In the genomic region with DNA sequence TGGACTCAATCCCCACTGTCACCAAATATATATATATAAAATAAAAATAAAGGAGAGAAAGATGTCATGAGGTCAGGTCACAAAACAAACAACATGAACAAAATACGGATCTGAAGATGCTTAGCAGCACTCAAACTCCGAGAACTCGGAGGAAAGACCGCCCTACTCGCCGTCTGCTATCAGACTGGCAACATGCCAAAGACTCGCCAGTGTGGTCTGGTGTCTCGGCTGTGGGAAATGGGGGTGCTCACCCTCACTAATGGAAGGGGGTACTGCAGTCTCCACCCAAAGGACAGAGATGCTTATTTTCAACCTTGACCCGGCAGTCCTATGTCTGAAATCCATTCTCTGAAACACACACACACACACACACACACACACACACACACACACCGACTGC, we compare ENCODE assay signal across 22 mouse cellular contexts. TPM values are rescaled to one million over a fixed set of nuclear protein-coding genes. Genes with fewer than 3 reads are reported as not detected.
DNase-seq lines count a peak whose midpoint lies in the region; ATAC-seq and TF ChIP-seq lines count a peak whose summit lies in the region.
"Had no signal": no experiment of that assay in that cellular context is flagged by ENCODE, and none has a peak within 500 bp of the region (broad histone marks: within the 10 kb centered on the region; RNA-seq: fewer than 3 reads in every experiment).

No protein-coding gene starts in this region.

- no peak for ATAC-seq in embryonic facial prominence, embryonic 13.5 days (ENCODE audit: insufficient number of reproducible peaks, insufficient read depth, low FRiP score, low TSS enrichment, low read depth)
- no peak for ATAC-seq in liver, embryonic 13.5 days (ENCODE audit: low read depth)
- ATAC-seq in common myeloid progenitor, adult 5-6 weeks (replicated peaks; ENCODE audit: low read depth, poor library complexity, severe bottlenecking), result 0 out of 2 replicates have a peak, but pooled peaks have one; percentile 12
- ATAC-seq: forebrain, embryonic 14.5 days; forebrain, embryonic 16.5 days had no signal

- TF ChIP-seq CTCF in MEL (IDR thresholded peaks at IDR 0.05 in 2 of 3, conservative IDR thresholded peaks at IDR 0.05 in 1 of 3; ENCODE audit: control insufficient read depth in 1 of 3, insufficient read depth in 1 of 3, low read depth in 2 of 3, low read length in 3 of 3, poor library complexity in 1 of 3, severe bottlenecking in 1 of 3), result no peak

- H3K36me3 ChIP-seq in embryonic facial prominence, embryonic 13.5 days, result no peaks in the 10 kb centered on the region
- H3K36me3 ChIP-seq in embryonic facial prominence, embryonic 10.5 days (replicated peaks), result no peaks in the 10 kb centered on the region
- no peaks in the 10 kb centered on the region for H3K36me3 ChIP-seq in liver, embryonic 13.5 days
- H3K36me3 ChIP-seq in MEL (ENCODE audit: control insufficient read depth in 1 of 2, insufficient read depth in 2 of 2, low read length in 2 of 2), result peaks cover 0 to 21% of the 10 kb centered on the region in 2 experiments; a peak in 2 of 4 replicates
- H3K36me3 ChIP-seq: embryonic facial prominence, embryonic 12.5 days; embryonic facial prominence, embryonic 15.5 days; forebrain, embryonic 10.5 days; forebrain, embryonic 12.5 days had no signal

- no peaks in the 10 kb centered on the region for H3K27me3 ChIP-seq in embryonic facial prominence, embryonic 13.5 days
- H3K27me3 ChIP-seq in embryonic facial prominence, embryonic 10.5 days (replicated peaks; ENCODE audit: low read depth, poor library complexity, severe bottlenecking), result no peaks in the 10 kb centered on the region
- no peaks in the 10 kb centered on the region for H3K27me3 ChIP-seq in liver, embryonic 13.5 days
- no peaks in the 10 kb centered on the region for H3K27me3 ChIP-seq in MEL (ENCODE audit: control insufficient read depth in 1 of 2, insufficient read depth in 2 of 2, low read length in 2 of 2)
- H3K27me3 ChIP-seq: embryonic facial prominence, embryonic 12.5 days; embryonic facial prominence, embryonic 15.5 days; forebrain, embryonic 12.5 days had no signal

- no peaks in the 10 kb centered on the region; the same call in 1 of the 2 replicates for H3K4me1 ChIP-seq in embryonic facial prominence, embryonic 13.5 days
- H3K4me1 ChIP-seq in embryonic facial prominence, embryonic 10.5 days, result 0 out of 2 replicates have a peak, but pooled peaks cover under 1% of the 10 kb centered on the region
- H3K4me1 ChIP-seq in liver, embryonic 13.5 days (replicated peaks), result peaks cover 38% of the 10 kb centered on the region
- H3K4me1 ChIP-seq in MEL (ENCODE audit: control insufficient read depth in 1 of 2, insufficient read depth in 2 of 2, low read length in 2 of 2), result peaks cover 6 to 27% of the 10 kb centered on the region in 2 experiments
- H3K4me1 ChIP-seq: embryonic facial prominence, embryonic 12.5 days; forebrain, embryonic 12.5 days had no signal

- no peak for TF ChIP-seq RAD21 in MEL (IDR thresholded peaks at IDR 0.05; ENCODE audit: low read depth, low read length)

- H3K27ac ChIP-seq in embryonic facial prominence, embryonic 13.5 days, result peak overlapping the region; percentile 48; the same call in 1 of the 2 replicates
- no peak overlapping the region for H3K27ac ChIP-seq in embryonic facial prominence, embryonic 10.5 days (replicated peaks)
- H3K27ac ChIP-seq in liver, embryonic 13.5 days, result 0 out of 2 replicates have a peak overlapping the region, but pooled peaks have one; percentile 47
- no peak overlapping the region for H3K27ac ChIP-seq in MEL (ENCODE audit: control insufficient read depth, low read depth, low read length)
- H3K27ac ChIP-seq: embryonic facial prominence, embryonic 12.5 days; embryonic facial prominence, embryonic 15.5 days; forebrain, embryonic 10.5 days; forebrain, embryonic 12.5 days had no signal

- H3K9ac ChIP-seq in embryonic facial prominence, embryonic 13.5 days, result no peak overlapping the region
- H3K9ac ChIP-seq in liver, embryonic 13.5 days, result no peak overlapping the region
- H3K9ac ChIP-seq in MEL (ENCODE audit: control insufficient read depth, low read depth, low read length, poor library complexity, severe bottlenecking), result no peak overlapping the region
- H3K9ac ChIP-seq: embryonic facial prominence, embryonic 12.5 days; embryonic facial prominence, embryonic 15.5 days; forebrain, embryonic 12.5 days had no signal

- no peaks in the 10 kb centered on the region for H3K79me2 ChIP-seq in MEL (ENCODE audit: control insufficient read depth, insufficient read depth, low read length, poor library complexity)

- peak in 1 of 2 experiments; percentile 12; a peak in 1 of 4 replicates for TF ChIP-seq EP300 in MEL (IDR thresholded peaks at IDR 0.05; ENCODE audit: low read depth in 1 of 2, low read length in 2 of 2)

- TF ChIP-seq POLR2A in MEL (IDR thresholded peaks at IDR 0.05; ENCODE audit: control insufficient read depth in 1 of 2, insufficient read depth in 1 of 2, low read depth in 1 of 2, low read length in 2 of 2, poor library complexity in 1 of 2), result no peak

- no peak overlapping the region for H3K4me2 ChIP-seq in embryonic facial prominence, embryonic 13.5 days
- H3K4me2 ChIP-seq in liver, embryonic 13.5 days, result no peak overlapping the region
- H3K4me2 ChIP-seq: embryonic facial prominence, embryonic 12.5 days; embryonic facial prominence, embryonic 15.5 days; forebrain, embryonic 12.5 days had no signal

- 79% methylated on average over 10 of the region's 10 CpGs for WGBS in embryonic facial prominence, embryonic 13.5 days
- 91% methylated on average over 10 of the region's 10 CpGs for WGBS in embryonic facial prominence, embryonic 10.5 days
- 70% methylated on average over 10 of the region's 10 CpGs for WGBS in liver, embryonic 13.5 days (ENCODE audit: insufficient replicate concordance)

- no peak for DNase-seq in embryonic facial prominence, embryonic 10.5 days (ENCODE audit: low spot score)
- DNase-seq in liver, embryonic 13.5 days, result no peak
- DNase-seq in liver, result no peak
- peak; percentile 57 for DNase-seq in MEL (ENCODE audit: low read depth, low spot score)
- DNase-seq in c-Kit-positive CD71-positive TER-119-positive erythroid progenitor cells, embryonic 14.5 days (ENCODE audit: low spot score), result no peak
- DNase-seq: adrenal gland, adult 2 months; adrenal gland, postnatal 10 days; adrenal gland, postnatal 25 days; cerebellum, adult 11-12 months; cerebellum, adult 2 months; cerebellum, adult 9-11 months; cerebellum, postnatal 25 days; embryo, embryonic 11 days had no signal

- H3K9me3 ChIP-seq in embryonic facial prominence, embryonic 13.5 days, result no peaks in the 10 kb centered on the region
- H3K9me3 ChIP-seq in embryonic facial prominence, embryonic 10.5 days, result peaks cover 2% of the 10 kb centered on the region; the same call in 1 of the 2 replicates
- H3K9me3 ChIP-seq in liver, embryonic 13.5 days (replicated peaks), result no peaks in the 10 kb centered on the region
- H3K9me3 ChIP-seq in MEL (replicated peaks; ENCODE audit: insufficient read depth, low read length), result no peaks in the 10 kb centered on the region
- H3K9me3 ChIP-seq: embryonic facial prominence, embryonic 12.5 days; embryonic facial prominence, embryonic 15.5 days; forebrain, embryonic 12.5 days had no signal

- H3K4me3 ChIP-seq in embryonic facial prominence, embryonic 13.5 days, result no peak overlapping the region
- no peak overlapping the region for H3K4me3 ChIP-seq in embryonic facial prominence, embryonic 10.5 days
- H3K4me3 ChIP-seq in liver, embryonic 13.5 days (replicated peaks), result no peak overlapping the region
- no peak overlapping the region for H3K4me3 ChIP-seq in MEL (ENCODE audit: control insufficient read depth in 1 of 2, insufficient read depth in 1 of 2, low read depth in 2 of 2, low read length in 2 of 2)
- H3K4me3 ChIP-seq: embryonic facial prominence, embryonic 12.5 days; embryonic facial prominence, embryonic 15.5 days; erythroblast, embryonic 14.5 days; forebrain, embryonic 10.5 days; forebrain, embryonic 12.5 days had no signal

TF ChIP-seq in MEL, 35 proteins besides CTCF, POLR2A, EP300 and RAD21:
- TF ChIP-seq RCOR1 (IDR thresholded peaks at IDR 0.05; ENCODE audit: low read depth, low read length) (no peak), TAL1 (IDR thresholded peaks at IDR 0.05; ENCODE audit: low read length) (0 out of 2 replicates have a peak, but pooled peaks have one; percentile 1)
TF ChIP-seq in MEL: peak in this region for 1.

RNA-seq across cellular contexts. Expression of gene Map4k1, which starts 49.8 kb away (rescaled TPM):
- polyA plus RNA-seq in embryonic facial prominence, embryonic 13.5 days (2015; fragmentation: Nextera tagmentation; extraction: Ambion mirVana), result 7.7 and 9.9 TPM in 2 replicates
- polyA plus RNA-seq in embryonic facial prominence, embryonic 10.5 days (2016; fragmentation: Nextera tagmentation; extraction: Ambion mirVana), result 11.6 and 14.4 TPM in 2 replicates
- 27.4 and 29.1 TPM in 2 replicates for polyA plus RNA-seq in liver, embryonic 13.5 days (2015; fragmentation: Nextera tagmentation; extraction: Ambion mirVana)
- total RNA-seq in MEL (2012; rRNA removed), result 17.3 and 19.3 TPM in 2 replicates
- polyA plus RNA-seq in MEL (2012; ENCODE audit: insufficient read depth in 1 of 2, insufficient read length in 2 of 2, low read depth in 1 of 2, low replicate concordance in 2 of 2, missing spikeins in 1 of 2), result 10 to 100 TPM in 1 of 2 experiments, not detected in 1; 50.8 TPM
- 65.8 and 72.9 TPM in 2 replicates for total RNA-seq in common myeloid progenitor, adult 5-6 weeks (2017)

RNA-seq across cellular contexts. Expression of gene Eif3k, which starts 50.0 kb away (rescaled TPM):
- polyA plus RNA-seq in embryonic facial prominence, embryonic 13.5 days (2015; fragmentation: Nextera tagmentation; extraction: Ambion mirVana), result 453 and 455 TPM in 2 replicates
- 444 and 454 TPM in 2 replicates for polyA plus RNA-seq in embryonic facial prominence, embryonic 10.5 days (2016; fragmentation: Nextera tagmentation; extraction: Ambion mirVana)
- 294 and 308 TPM in 2 replicates for polyA plus RNA-seq in liver, embryonic 13.5 days (2015; fragmentation: Nextera tagmentation; extraction: Ambion mirVana)
- 525 and 545 TPM in 2 replicates for total RNA-seq in MEL (2012; rRNA removed)
- polyA plus RNA-seq in MEL (2012; ENCODE audit: insufficient read depth in 1 of 2, insufficient read length in 2 of 2, low read depth in 1 of 2, low replicate concordance in 2 of 2, missing spikeins in 1 of 2), result 100 to 1,000 TPM in 1 of 2 experiments, not detected in 1; 671 TPM
- 417 and 491 TPM in 2 replicates for total RNA-seq in common myeloid progenitor, adult 5-6 weeks (2017)

Comparison
In these comparisons a context has a peak if more than half of its experiments do, and no peak if none do; other contexts are left out.
1. H3K27ac ChIP-seq: peak in embryonic facial prominence, embryonic 13.5 days (single experiment) and liver, embryonic 13.5 days (single experiment); none in embryonic facial prominence, embryonic 10.5 days (single experiment) and MEL (single experiment).